Mouse (Mus musculus) limb, embryonic 12.5 days (tissue): ENCODE results near the gene Auts2. TPM values are rescaled to one million over a fixed set of nuclear protein-coding genes. Genes with fewer than 3 reads are reported as not detected.
"Not testable (repeated sequence)": the region's sequence is repeated elsewhere in the genome, so short reads cannot be mapped to it uniquely, and the experiment has no call there.

Source experiments
- ATAC-seq: fragments of 200-750 bp; cut with Nextera tagmentation; 2 replicates; pipeline ENCODE4 v1.8.0; 2017; ENCODE audit warnings: low read depth, moderate TSS enrichment; ENCODE audit not compliant: insufficient number of reproducible peaks, insufficient read depth, low FRiP score, low TSS enrichment
- H3K27ac ChIP-seq: fragments of 300-500 bp; sonication (generic); 2 replicates; pipeline ENCODE4 v1.5.1; 2016; ENCODE audit warnings: mild to moderate bottlenecking, moderate library complexity
- H3K27me3 ChIP-seq: fragments of 300-500 bp; sonication (generic); 2 replicates; pipeline ENCODE4 v1.6.1; 2016; ENCODE audit warnings: mild to moderate bottlenecking, moderate library complexity
- H3K36me3 ChIP-seq: fragments of 300-500 bp; sonication (generic); 2 replicates; pipeline ENCODE4 v1.6.1; 2016; ENCODE audit warnings: mild to moderate bottlenecking, moderate library complexity
- H3K4me1 ChIP-seq: fragments of 300-500 bp; sonication (generic); replicated peaks from 2 replicates; pipeline ENCODE4 v1.6.1; 2016
- H3K4me2 ChIP-seq: fragments of 300-500 bp; sonication (generic); 2 replicates; pipeline ENCODE4 v1.6.1; 2016; ENCODE audit warnings: mild to moderate bottlenecking, moderate library complexity
- H3K4me3 ChIP-seq: fragments of 300-500 bp; sonication (generic); replicated peaks from 2 replicates; pipeline ENCODE4 v1.5.1; 2016; ENCODE audit warnings: mild to moderate bottlenecking
- H3K9ac ChIP-seq: fragments of 300-500 bp; sonication (generic); replicated peaks from 2 replicates; pipeline ENCODE4 v1.6.1; 2016; ENCODE audit warnings: mild to moderate bottlenecking, moderate library complexity
- H3K9me3 ChIP-seq: fragments of 300-500 bp; sonication (generic); 2 replicates; pipeline ENCODE4 v1.6.1; 2016; ENCODE audit warnings: mild to moderate bottlenecking, moderate library complexity
- WGBS: fragments of 180-500 bp; shearing (Covaris S2); methylation state at CpG from one replicate; pipeline ENCODE4 v1.1.7; 2016; 5-methylcytosine and 5-hydroxymethylcytosine counted together
- polyA plus RNA-seq: library from polyadenylated mRNA; unstranded; fragments of >200 nt; fragmentation: Nextera tagmentation; extraction: Ambion mirVana; gene quantifications from 2 replicates; pipeline ENCODE4 v1.2.1, GENCODE M21; 2016

The Auts2 gene
- polyA plus RNA-seq = 61.5 and 66.4 TPM in 2 replicates

GRCm38 (mm10) chr5:132543118-132544071 lies at the start of gene Auts2:
TSS of gene Auts2 (minus strand) at chr5:132543344.
- Histone ChIP-seq H3K9ac (peak within 1 kb of the TSS; percentile 88), H3K4me2 (peak within 1 kb of the TSS; percentile 71), H3K9me3 (no peaks in the 10 kb centered on the region), H3K36me3 (no peaks in the 10 kb centered on the region), H3K27me3 (no peaks in the 10 kb centered on the region), H3K4me3 (peak within 1 kb of the TSS; percentile 82), H3K27ac (peak within 1 kb of the TSS; percentile 94), H3K4me1 (peaks cover 19% of the 10 kb centered on the region)
- under 1% methylated on average over 90 of the region's 105 CpGs for WGBS
- ATAC-seq = peak; percentile 91

GRCm38 (mm10) chr5:132591721-132592695 lies 48.9 kb upstream of the Auts2 start:
- H3K9ac ChIP-seq = no peak overlapping the region
- H3K4me2 ChIP-seq = no peak overlapping the region
- H3K36me3 ChIP-seq = no peaks in the 10 kb centered on the region
- H3K4me1 ChIP-seq = peaks cover 13% of the 10 kb centered on the region
- H3K27ac ChIP-seq = no peak overlapping the region
- H3K9me3 ChIP-seq = no peaks in the 10 kb centered on the region
- H3K4me3 ChIP-seq = no peak overlapping the region
- 77% methylated on average over 24 of the region's 24 CpGs for WGBS
- H3K27me3 ChIP-seq = no peaks in the 10 kb centered on the region
- ATAC-seq = no peak

- H3K27me3 ChIP-seq = 0 out of 2 replicates have a peak, but pooled peaks cover 3% of the 10 kb centered on the region
Observed at GRCm38 (mm10) chr5:132579774-132580173, 36.6 kb upstream of the Auts2 start.

GRCm38 (mm10) chr5:132560771-132561170 lies 17.6 kb upstream of the Auts2 start:
- H3K4me1 ChIP-seq, H3K9me3 ChIP-seq, H3K9ac ChIP-seq, ATAC-seq, H3K27ac ChIP-seq, H3K4me3 ChIP-seq, H3K27me3 ChIP-seq, H3K4me2 ChIP-seq, H3K36me3 ChIP-seq: not testable (repeated sequence)
- WGBS = 78% methylated on average over 6 of the region's 6 CpGs

More at GRCm38 (mm10) chr5:132579774-132580173, 36.6 kb upstream of the Auts2 start:
- Histone ChIP-seq H3K9me3 (no peaks in the 10 kb centered on the region), H3K4me3 (no peak overlapping the region), H3K27ac (no peak overlapping the region), H3K4me2 (no peak overlapping the region), H3K9ac (no peak overlapping the region), H3K4me1 (0 out of 2 replicates have a peak, but pooled peaks cover 4% of the 10 kb centered on the region), H3K36me3 (no peaks in the 10 kb centered on the region)
- 83% methylated on average over 7 of the region's 7 CpGs for WGBS
- no peak for ATAC-seq

- H3K27ac ChIP-seq = no peak overlapping the region
- no peak for ATAC-seq
- WGBS = 74% methylated on average over 1 of the region's 1 CpGs
Observed at GRCm38 (mm10) chr5:132545761-132546160, 2.6 kb upstream of the Auts2 start.

GRCm38 (mm10) chr5:132544176-132544995 lies 1.2 kb upstream of the Auts2 start:
- Histone ChIP-seq H3K36me3 (no peaks in the 10 kb centered on the region), H3K4me1 (peaks cover 13% of the 10 kb centered on the region), H3K27ac (peak overlapping the region; percentile 94), H3K9me3 (no peaks in the 10 kb centered on the region), H3K9ac (peak overlapping the region; percentile 88), H3K4me2 (peak overlapping the region; percentile 71), H3K27me3 (no peaks in the 10 kb centered on the region), H3K4me3 (peak overlapping the region; percentile 82)
- 6% methylated on average over 26 of the region's 26 CpGs for WGBS
- peak; percentile 20; the same call in 1 of the 2 replicates for ATAC-seq

More at GRCm38 (mm10) chr5:132545761-132546160, 2.6 kb upstream of the Auts2 start:
- H3K4me1 ChIP-seq = peaks cover 1% of the 10 kb centered on the region
- no peaks in the 10 kb centered on the region; the same call in 1 of the 2 replicates for H3K27me3 ChIP-seq
- no peak overlapping the region for H3K4me2 ChIP-seq
- no peak overlapping the region for H3K9ac ChIP-seq
- no peaks in the 10 kb centered on the region for H3K36me3 ChIP-seq
- no peak overlapping the region for H3K4me3 ChIP-seq
- H3K9me3 ChIP-seq = no peaks in the 10 kb centered on the region

GRCm38 (mm10) chr5:132542381-132543020 lies 643 bp downstream of the Auts2 start:
- Histone ChIP-seq H3K4me1 (peaks cover 19% of the 10 kb centered on the region), H3K27me3 (no peaks in the 10 kb centered on the region), H3K9ac (peak overlapping the region; percentile 88), H3K36me3 (no peaks in the 10 kb centered on the region), H3K4me2 (peak overlapping the region; percentile 71), H3K27ac (peak overlapping the region; percentile 94), H3K9me3 (no peaks in the 10 kb centered on the region), H3K4me3 (peak overlapping the region; percentile 82)
- under 1% methylated on average over 28 of the region's 28 CpGs for WGBS
- ATAC-seq = no peak

- 0% methylated on average over 17 of the region's 21 CpGs for WGBS
- Histone ChIP-seq H3K27me3 (no peaks in the 10 kb centered on the region), H3K36me3 (no peaks in the 10 kb centered on the region), H3K9ac (peak overlapping the region; percentile 88), H3K9me3 (no peaks in the 10 kb centered on the region), H3K4me1 (peaks cover 19% of the 10 kb centered on the region), H3K4me3 (peak overlapping the region; percentile 82), H3K4me2 (peak overlapping the region; percentile 71), H3K27ac (peak overlapping the region; percentile 94)
- no peak for ATAC-seq
Observed at GRCm38 (mm10) chr5:132541951-132542350, 1.2 kb downstream of the Auts2 start.

- Histone ChIP-seq H3K9ac (peak overlapping the region; percentile 88), H3K4me3 (peak overlapping the region; percentile 82), H3K27me3 (no peaks in the 10 kb centered on the region), H3K27ac (peak overlapping the region; percentile 94), H3K36me3 (no peaks in the 10 kb centered on the region), H3K4me1 (peaks cover 19% of the 10 kb centered on the region), H3K4me2 (peak overlapping the region; percentile 71), H3K9me3 (no peaks in the 10 kb centered on the region)
- ATAC-seq = no peak
- WGBS = under 1% methylated on average over 46 of the region's 46 CpGs
Observed at GRCm38 (mm10) chr5:132541371-132541931, 1.7 kb downstream of the Auts2 start.
